Mouse (Mus musculus) right cerebral cortex, adult 18-20 months (tissue): ENCODE data around the gene Gm20388.

ENCODE experiments used
- DNase-seq: peaks from one replicate; pipeline ENCODE4 v3.0.0; 2022; ENCODE audit warnings: mixed read lengths

Gene Gm20388

GRCm38 (mm10) chr8:122229819-122230711 lies 2319.4 kb downstream of the Gm20388 start:
- DNase-seq = no peak

GRCm38 (mm10) chr8:122230712-122231337 lies 2320.2 kb downstream of the Gm20388 start:
- DNase-seq = peak; percentile 74

GRCm38 (mm10) chr8:122234055-122234454 lies 2323.4 kb downstream of the Gm20388 start:
- peak; percentile 50 for DNase-seq

- no peak for DNase-seq
Observed at GRCm38 (mm10) chr8:122236521-122236920, 2325.9 kb downstream of the Gm20388 start.

GRCm38 (mm10) chr8:122238225-122238624 lies 2327.6 kb downstream of the Gm20388 start:
- no peak for DNase-seq

- no peak for DNase-seq
Observed at GRCm38 (mm10) chr8:122238731-122239130, 2328.1 kb downstream of the Gm20388 start.

GRCm38 (mm10) chr8:122240241-122241026 lies 2329.8 kb downstream of the Gm20388 start:
- DNase-seq = no peak

GRCm38 (mm10) chr8:122243310-122243709 lies 2332.7 kb downstream of the Gm20388 start:
- no peak for DNase-seq

- no peak for DNase-seq
Observed at GRCm38 (mm10) chr8:122245161-122245560, 2334.5 kb downstream of the Gm20388 start.

- DNase-seq = no peak
Observed at GRCm38 (mm10) chr8:122246257-122247211, 2335.9 kb downstream of the Gm20388 start.

GRCm38 (mm10) chr8:122251739-122252138 lies 2341.1 kb downstream of the Gm20388 start:
- DNase-seq = no peak

GRCm38 (mm10) chr8:122252366-122252765 lies 2341.7 kb downstream of the Gm20388 start:
- DNase-seq = no peak

GRCm38 (mm10) chr8:122259351-122259750 lies 2348.7 kb downstream of the Gm20388 start:
- peak; percentile 58 for DNase-seq

- DNase-seq = no peak
Observed at GRCm38 (mm10) chr8:122260755-122261154, 2350.1 kb downstream of the Gm20388 start.

- no peak for DNase-seq
Observed at GRCm38 (mm10) chr8:122262835-122263234, 2352.2 kb downstream of the Gm20388 start.

- DNase-seq = peak; percentile 49
Observed at GRCm38 (mm10) chr8:122264243-122264642, 2353.6 kb downstream of the Gm20388 start.

GRCm38 (mm10) chr8:122265522-122265921 lies 2354.9 kb downstream of the Gm20388 start:
- DNase-seq = no peak

GRCm38 (mm10) chr8:122266867-122267266 lies 2356.2 kb downstream of the Gm20388 start:
- no peak for DNase-seq

- no peak for DNase-seq
Observed at GRCm38 (mm10) chr8:122268861-122269260, 2358.2 kb downstream of the Gm20388 start.

GRCm38 (mm10) chr8:122269404-122269803 lies 2358.8 kb downstream of the Gm20388 start:
- peak; percentile 79 for DNase-seq

- no peak for DNase-seq
Observed at GRCm38 (mm10) chr8:122270555-122270954, 2359.9 kb downstream of the Gm20388 start.

GRCm38 (mm10) chr8:122273152-122273551 lies 2362.5 kb downstream of the Gm20388 start:
- DNase-seq = peak; percentile 72
